Mouse (Mus musculus): ENCODE data around the gene Ehmt1. TPM values are rescaled to one million over a fixed set of nuclear protein-coding genes. Genes with fewer than 3 reads are reported as not detected.

Ehmt1 gene
- polyA plus RNA-seq, 1 experiment: 32.9 TPM

- H3K4me1 ChIP-seq (ENCODE audit: control insufficient read depth, insufficient read depth, low read length): peaks cover 32% of the 10 kb centered on the region
- no peak overlapping the region for H3K27ac ChIP-seq (ENCODE audit: insufficient read depth, low read depth, low read length)
- TF ChIP-seq CTCF (IDR thresholded peaks at IDR 0.05; ENCODE audit: low read depth, low read length) (no peak), POLR2A (IDR thresholded peaks at IDR 0.05; ENCODE audit: borderline replicate concordance, low read depth, low read length) (no peak)
- no peak overlapping the region for H3K4me3 ChIP-seq (ENCODE audit: insufficient read depth, low read length)
Measured at GRCm38 (mm10) chr2:24892318-24892717, 27.1 kb downstream of the Ehmt1 start.

- H3K4me1 ChIP-seq (ENCODE audit: control insufficient read depth, insufficient read depth, low read length): peaks cover 20% of the 10 kb centered on the region
- H3K27ac ChIP-seq (ENCODE audit: insufficient read depth, low read depth, low read length): no peak overlapping the region
- TF ChIP-seq CTCF (IDR thresholded peaks at IDR 0.05; ENCODE audit: low read depth, low read length): no peak
- TF ChIP-seq POLR2A (IDR thresholded peaks at IDR 0.05; ENCODE audit: borderline replicate concordance, low read depth, low read length): no peak
Measured at GRCm38 (mm10) chr2:24890541-24891447, 28.6 kb downstream of the Ehmt1 start.

GRCm38 (mm10) chr2:24888895-24889294 is 30.5 kb downstream of the Ehmt1 start:
- H3K4me1 ChIP-seq (ENCODE audit: control insufficient read depth, insufficient read depth, low read length): peaks cover 22% of the 10 kb centered on the region
- H3K4me3 ChIP-seq (ENCODE audit: insufficient read depth, low read length): no peak overlapping the region
- H3K27ac ChIP-seq (ENCODE audit: insufficient read depth, low read depth, low read length): no peak overlapping the region
- TF ChIP-seq POLR2A (IDR thresholded peaks at IDR 0.05; ENCODE audit: borderline replicate concordance, low read depth, low read length) (no peak), CTCF (IDR thresholded peaks at IDR 0.05; ENCODE audit: low read depth, low read length) (no peak)

More at GRCm38 (mm10) chr2:24890541-24891447, 28.6 kb downstream of the Ehmt1 start:
- no peak overlapping the region for H3K4me3 ChIP-seq (ENCODE audit: insufficient read depth, low read length)

- no peak for TF ChIP-seq CTCF (IDR thresholded peaks at IDR 0.05; ENCODE audit: low read depth, low read length)
- no peak for TF ChIP-seq POLR2A (IDR thresholded peaks at IDR 0.05; ENCODE audit: borderline replicate concordance, low read depth, low read length)
- Histone ChIP-seq H3K4me1 (ENCODE audit: control insufficient read depth, insufficient read depth, low read length) (0 out of 2 replicates have a peak, but pooled peaks cover 2% of the 10 kb centered on the region), H3K27ac (ENCODE audit: insufficient read depth, low read depth, low read length) (no peak overlapping the region), H3K4me3 (ENCODE audit: insufficient read depth, low read length) (no peak overlapping the region)
Measured at GRCm38 (mm10) chr2:24880686-24881085, 38.7 kb downstream of the Ehmt1 start.

GRCm38 (mm10) chr2:24870952-24871351 is 48.5 kb downstream of the Ehmt1 start:
- TF ChIP-seq POLR2A (IDR thresholded peaks at IDR 0.05; ENCODE audit: borderline replicate concordance, low read depth, low read length): no peak
- TF ChIP-seq CTCF (IDR thresholded peaks at IDR 0.05; ENCODE audit: low read depth, low read length): no peak
- Histone ChIP-seq H3K27ac (ENCODE audit: insufficient read depth, low read depth, low read length) (no peak overlapping the region), H3K4me1 (ENCODE audit: control insufficient read depth, insufficient read depth, low read length) (peaks cover 8% of the 10 kb centered on the region; the same call in 1 of the 2 replicates), H3K4me3 (ENCODE audit: insufficient read depth, low read length) (no peak overlapping the region)

GRCm38 (mm10) chr2:24863010-24863409 is 56.4 kb downstream of the Ehmt1 start:
- TF ChIP-seq CTCF (IDR thresholded peaks at IDR 0.05; ENCODE audit: low read depth, low read length) (peak; percentile 37; the same call in 1 of the 2 replicates), POLR2A (IDR thresholded peaks at IDR 0.05; ENCODE audit: borderline replicate concordance, low read depth, low read length) (no peak)
- Histone ChIP-seq H3K4me3 (ENCODE audit: insufficient read depth, low read length) (no peak overlapping the region), H3K4me1 (ENCODE audit: control insufficient read depth, insufficient read depth, low read length) (no peaks in the 10 kb centered on the region; the same call in 1 of the 2 replicates), H3K27ac (ENCODE audit: insufficient read depth, low read depth, low read length) (no peak overlapping the region)

- Histone ChIP-seq H3K4me3 (ENCODE audit: insufficient read depth, low read length) (no peak overlapping the region), H3K27ac (ENCODE audit: insufficient read depth, low read depth, low read length) (no peak overlapping the region), H3K4me1 (ENCODE audit: control insufficient read depth, insufficient read depth, low read length) (peaks cover 17% of the 10 kb centered on the region)
- TF ChIP-seq POLR2A (IDR thresholded peaks at IDR 0.05; ENCODE audit: borderline replicate concordance, low read depth, low read length) (no peak), CTCF (IDR thresholded peaks at IDR 0.05; ENCODE audit: low read depth, low read length) (no peak)
Measured at GRCm38 (mm10) chr2:24852408-24852807, 67.0 kb downstream of the Ehmt1 start.

- Histone ChIP-seq H3K4me1 (ENCODE audit: control insufficient read depth, insufficient read depth, low read length) (peaks cover 36% of the 10 kb centered on the region), H3K4me3 (ENCODE audit: insufficient read depth, low read length) (no peak overlapping the region), H3K27ac (ENCODE audit: insufficient read depth, low read depth, low read length) (no peak overlapping the region)
- TF ChIP-seq POLR2A (IDR thresholded peaks at IDR 0.05; ENCODE audit: borderline replicate concordance, low read depth, low read length): no peak
- TF ChIP-seq CTCF (IDR thresholded peaks at IDR 0.05; ENCODE audit: low read depth, low read length): no peak
Measured at GRCm38 (mm10) chr2:24846557-24846956, 72.9 kb downstream of the Ehmt1 start.

GRCm38 (mm10) chr2:24845256-24845655 is 74.2 kb downstream of the Ehmt1 start:
- peak overlapping the region; percentile 12 for H3K27ac ChIP-seq (ENCODE audit: insufficient read depth, low read depth, low read length)
- TF ChIP-seq CTCF (IDR thresholded peaks at IDR 0.05; ENCODE audit: low read depth, low read length) (no peak), POLR2A (IDR thresholded peaks at IDR 0.05; ENCODE audit: borderline replicate concordance, low read depth, low read length) (no peak)
- no peak overlapping the region for H3K4me3 ChIP-seq (ENCODE audit: insufficient read depth, low read length)
- peaks cover 27% of the 10 kb centered on the region for H3K4me1 ChIP-seq (ENCODE audit: control insufficient read depth, insufficient read depth, low read length)

GRCm38 (mm10) chr2:24830614-24831013 is 88.8 kb downstream of the Ehmt1 start:
- H3K4me1 ChIP-seq (ENCODE audit: control insufficient read depth, insufficient read depth, low read length): no peaks in the 10 kb centered on the region
- H3K27ac ChIP-seq (ENCODE audit: insufficient read depth, low read depth, low read length): no peak overlapping the region
- H3K4me3 ChIP-seq (ENCODE audit: insufficient read depth, low read length): no peak overlapping the region
- no peak for TF ChIP-seq POLR2A (IDR thresholded peaks at IDR 0.05; ENCODE audit: borderline replicate concordance, low read depth, low read length)
